Mouse (Mus musculus) forebrain, embryonic 13.5 days (tissue): ENCODE results near the gene Kl. TPM values are rescaled to one million over a fixed set of nuclear protein-coding genes. Genes with fewer than 3 reads are reported as not detected.

ENCODE experiments used
- ATAC-seq: fragments of 200-750 bp; cut with Nextera tagmentation; 2 replicates; pipeline ENCODE4 v1.8.0; 2017
- H3K27ac ChIP-seq: fragments of 300-500 bp; sonication (generic); 2 replicates; pipeline ENCODE4 v1.5.1; 2015; ENCODE audit warnings: inconsistent platforms, mild to moderate bottlenecking, moderate library complexity
- H3K27me3 ChIP-seq: fragments of 300-500 bp; sonication (generic); 2 replicates; pipeline ENCODE4 v1.6.1; 2015; ENCODE audit warnings: mild to moderate bottlenecking, inconsistent platforms
- H3K36me3 ChIP-seq: fragments of 300-500 bp; sonication (generic); 2 replicates; pipeline ENCODE4 v1.6.1; 2015; ENCODE audit warnings: mild to moderate bottlenecking, inconsistent platforms; ENCODE audit not compliant: poor library complexity, severe bottlenecking
- H3K4me1 ChIP-seq: fragments of 300-500 bp; sonication (generic); 2 replicates; pipeline ENCODE4 v1.6.1; 2015; ENCODE audit warnings: inconsistent platforms
- H3K4me2 ChIP-seq: fragments of 300-500 bp; sonication (generic); 2 replicates; pipeline ENCODE4 v1.6.1; 2015; ENCODE audit warnings: inconsistent platforms, mild to moderate bottlenecking, moderate library complexity
- H3K4me3 ChIP-seq: fragments of 300-500 bp; sonication (generic); 2 replicates; pipeline ENCODE4 v1.5.1; 2015; ENCODE audit warnings: mild to moderate bottlenecking, inconsistent platforms
- H3K9ac ChIP-seq: fragments of 300-500 bp; sonication (generic); 2 replicates; pipeline ENCODE4 v1.6.1; 2015; ENCODE audit warnings: mild to moderate bottlenecking, inconsistent platforms
- H3K9me3 ChIP-seq: fragments of 300-500 bp; sonication (generic); replicated peaks from 2 replicates; pipeline ENCODE4 v1.6.1; 2016; ENCODE audit warnings: inconsistent platforms
- whole genome bisulfite sequencing: fragments of 180-500 bp; shearing (Covaris S2); methylation state at CpG from one replicate; pipeline ENCODE4 v1.1.7; 2015; 5-methylcytosine and 5-hydroxymethylcytosine counted together
- polyA plus RNA-seq: library from polyadenylated mRNA; unstranded; fragments of >200 nt; fragmentation: Nextera tagmentation; extraction: Ambion mirVana; gene quantifications from 2 replicates; pipeline ENCODE4 v1.2.1, GENCODE M21; 2015

Gene Kl
- polyA plus RNA-seq, 1 experiment from 2014 or later = 0.18 TPM

DNA sequence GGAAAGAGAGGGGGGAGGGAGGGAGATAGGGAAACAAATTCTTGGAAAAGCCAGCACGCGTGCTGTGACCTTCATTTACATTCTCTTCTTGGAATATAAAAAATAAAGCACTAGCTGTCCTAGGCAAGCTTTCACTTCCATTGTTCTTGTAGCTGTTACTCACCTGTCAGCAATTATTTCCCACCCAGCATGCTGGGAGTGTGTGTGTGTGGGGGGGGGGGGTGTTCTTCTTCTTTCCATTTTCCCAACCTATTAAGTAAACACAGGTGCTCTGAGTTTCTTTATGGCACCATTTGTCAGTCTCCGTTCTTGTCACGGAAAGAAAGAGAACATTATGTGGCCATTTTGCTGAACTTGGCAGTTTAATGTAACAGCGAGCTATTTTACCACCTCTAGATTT is 66.6 kb downstream of the Kl start:
- no peaks in the 10 kb centered on the region for H3K27me3 ChIP-seq
- no peaks in the 10 kb centered on the region for H3K9me3 ChIP-seq
- H3K9ac ChIP-seq = no peak overlapping the region
- no peak for ATAC-seq
- no peaks in the 10 kb centered on the region for H3K36me3 ChIP-seq
- H3K4me3 ChIP-seq = no peak overlapping the region
- no peak overlapping the region for H3K27ac ChIP-seq
- peaks cover 22% of the 10 kb centered on the region for H3K4me1 ChIP-seq
- WGBS = 73% methylated on average over 5 of the region's 5 CpGs
- H3K4me2 ChIP-seq = no peak overlapping the region

DNA sequence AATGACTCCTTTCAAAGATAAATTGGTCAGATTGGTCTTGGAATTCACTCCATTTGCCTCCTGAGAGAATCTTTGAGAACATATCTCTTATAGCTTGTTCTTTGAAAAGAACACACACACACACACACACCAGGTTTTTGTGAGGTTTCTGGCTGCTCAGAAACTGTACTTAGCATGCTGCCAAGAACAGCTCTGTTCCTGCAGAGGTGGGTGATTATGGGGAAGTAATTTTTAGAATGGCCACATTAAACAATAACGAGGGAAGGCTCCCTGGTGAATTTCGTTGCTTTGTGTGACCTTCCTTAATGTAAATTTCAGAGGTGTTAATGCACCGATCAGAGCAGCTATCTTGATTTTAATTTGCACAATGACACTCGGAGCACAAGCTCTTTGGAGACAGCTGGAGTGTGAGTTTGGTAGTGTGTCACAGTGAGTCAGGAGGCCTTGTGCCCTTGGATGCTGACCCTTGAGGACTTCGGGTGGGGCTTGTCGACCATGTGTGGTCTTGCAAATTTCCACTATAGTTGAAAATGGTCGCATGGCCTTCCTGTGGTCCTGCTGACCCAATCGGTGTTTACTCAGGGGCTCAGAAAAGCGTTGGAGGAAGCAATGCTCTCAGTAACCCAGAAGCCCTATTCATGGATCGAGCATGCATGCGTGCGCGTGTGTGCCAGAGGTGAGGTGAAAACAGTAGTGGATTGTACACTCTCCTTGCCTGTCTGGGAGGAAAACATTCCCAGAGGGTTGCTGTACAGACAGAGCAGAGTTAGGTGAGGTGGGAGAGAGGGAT is 67.8 kb downstream of the Kl start:
- H3K4me1 ChIP-seq = peaks cover 23% of the 10 kb centered on the region
- no peak overlapping the region for H3K4me2 ChIP-seq
- no peak for ATAC-seq
- 66% methylated on average over 13 of the region's 13 CpGs for whole genome bisulfite sequencing
- no peak overlapping the region for H3K4me3 ChIP-seq
- no peak overlapping the region for H3K9ac ChIP-seq
- H3K9me3 ChIP-seq = no peaks in the 10 kb centered on the region
- H3K27ac ChIP-seq = 0 out of 2 replicates have a peak overlapping the region, but pooled peaks have one; percentile 21
- H3K36me3 ChIP-seq = no peaks in the 10 kb centered on the region
- H3K27me3 ChIP-seq = no peaks in the 10 kb centered on the region

DNA sequence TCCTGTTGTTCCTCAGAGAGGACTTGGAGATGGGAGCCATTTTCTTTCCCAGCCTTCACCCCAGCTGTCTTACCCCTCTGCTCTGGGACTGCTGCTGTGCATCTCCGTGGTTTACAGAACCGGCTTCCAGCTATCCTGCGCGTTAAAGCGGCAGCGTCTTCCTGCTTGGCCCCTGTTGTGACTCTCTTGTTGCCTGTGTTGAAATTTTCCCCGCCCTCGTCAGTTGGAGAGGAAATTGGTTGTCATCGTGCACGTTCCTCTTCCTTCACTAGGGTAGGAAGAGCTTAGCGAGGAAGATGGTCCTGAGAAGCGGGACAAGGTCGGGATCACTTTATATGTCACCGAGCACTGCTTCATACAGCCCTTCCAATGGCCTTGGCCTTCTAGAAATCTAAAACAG is 68.4 kb downstream of the Kl start:
- Histone ChIP-seq H3K27me3 (no peaks in the 10 kb centered on the region), H3K4me1 (peaks cover 23% of the 10 kb centered on the region), H3K36me3 (no peaks in the 10 kb centered on the region), H3K4me3 (no peak overlapping the region), H3K4me2 (no peak overlapping the region), H3K27ac (peak overlapping the region; percentile 21; the same call in 1 of the 2 replicates), H3K9me3 (no peaks in the 10 kb centered on the region), H3K9ac (no peak overlapping the region)
- 87% methylated on average over 14 of the region's 14 CpGs for WGBS
- no peak for ATAC-seq

DNA sequence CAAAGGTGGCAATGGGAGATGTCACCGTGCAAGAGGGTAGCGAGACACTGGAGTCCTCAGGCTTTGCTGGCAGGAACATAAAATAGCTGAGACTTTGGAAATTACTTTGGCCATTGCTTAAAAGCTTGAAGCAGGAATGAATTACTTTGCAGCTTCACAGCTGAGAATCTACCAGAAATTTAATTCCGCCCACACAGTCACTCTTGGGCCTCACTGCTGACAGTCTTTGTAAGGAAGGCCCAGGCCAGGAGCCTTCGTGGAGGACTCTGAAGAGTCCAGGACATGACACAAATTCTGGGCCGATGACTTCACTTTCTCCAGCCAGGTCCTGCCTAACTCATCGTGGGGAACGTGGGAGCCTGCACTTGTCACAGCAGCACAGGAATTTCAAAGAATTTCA is 69.6 kb downstream of the Kl start:
- Histone ChIP-seq H3K9me3 (no peaks in the 10 kb centered on the region), H3K4me1 (peaks cover 30% of the 10 kb centered on the region), H3K36me3 (no peaks in the 10 kb centered on the region), H3K27ac (no peak overlapping the region), H3K4me2 (no peak overlapping the region), H3K27me3 (no peaks in the 10 kb centered on the region), H3K4me3 (no peak overlapping the region), H3K9ac (no peak overlapping the region)
- WGBS = 87% methylated on average over 7 of the region's 7 CpGs
- ATAC-seq = no peak

DNA sequence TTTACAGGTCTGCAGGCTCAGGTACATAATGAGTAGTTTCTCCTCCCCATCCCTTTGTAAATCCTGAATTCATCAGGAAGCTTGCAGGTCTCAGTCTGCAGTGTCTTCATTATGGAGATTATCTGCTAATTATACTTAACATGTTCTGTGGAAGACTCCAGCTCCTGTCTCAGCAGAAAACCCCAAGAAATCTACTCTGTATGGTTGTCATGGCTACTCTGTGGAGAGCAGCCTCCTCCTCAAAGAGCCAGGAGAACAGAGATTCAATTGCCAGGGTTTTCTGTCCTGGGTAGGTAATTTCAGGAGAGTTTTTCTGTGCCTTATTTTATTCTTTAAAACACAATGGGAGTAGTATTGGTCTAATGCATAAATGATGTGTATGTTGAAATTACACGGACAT is 70.5 kb downstream of the Kl start:
- Histone ChIP-seq H3K27me3 (no peaks in the 10 kb centered on the region), H3K4me1 (peaks cover 39% of the 10 kb centered on the region), H3K27ac (no peak overlapping the region), H3K36me3 (no peaks in the 10 kb centered on the region), H3K9me3 (no peaks in the 10 kb centered on the region), H3K9ac (no peak overlapping the region), H3K4me3 (no peak overlapping the region), H3K4me2 (0 out of 2 replicates have a peak overlapping the region, but pooled peaks have one; percentile 12)
- ATAC-seq = no peak
- 5% methylated on average over 1 of the region's 1 CpGs for WGBS

DNA sequence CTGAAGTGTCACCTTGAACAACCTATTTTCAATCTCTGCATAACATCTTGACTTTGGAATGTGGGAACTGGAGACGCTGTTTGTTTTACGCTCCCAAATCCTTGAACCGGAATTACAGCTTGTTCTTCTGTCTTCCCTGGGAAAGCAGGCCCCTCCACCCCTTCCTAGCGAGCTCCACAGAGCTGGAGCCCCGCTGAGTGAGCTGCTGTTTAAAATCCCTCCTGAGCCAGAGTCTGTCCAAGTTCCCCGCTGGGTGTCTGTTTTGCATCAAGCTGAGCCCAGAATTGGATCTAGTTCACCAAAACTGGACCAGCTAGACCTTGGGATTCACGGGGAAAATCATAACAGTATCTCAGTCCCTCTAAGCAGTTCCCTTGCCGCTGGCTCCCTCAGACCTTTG is 71.1 kb downstream of the Kl start:
- WGBS = 7% methylated on average over 8 of the region's 8 CpGs
- no peak for ATAC-seq
- peak overlapping the region; percentile 12; the same call in 1 of the 2 replicates for H3K4me2 ChIP-seq

DNA sequence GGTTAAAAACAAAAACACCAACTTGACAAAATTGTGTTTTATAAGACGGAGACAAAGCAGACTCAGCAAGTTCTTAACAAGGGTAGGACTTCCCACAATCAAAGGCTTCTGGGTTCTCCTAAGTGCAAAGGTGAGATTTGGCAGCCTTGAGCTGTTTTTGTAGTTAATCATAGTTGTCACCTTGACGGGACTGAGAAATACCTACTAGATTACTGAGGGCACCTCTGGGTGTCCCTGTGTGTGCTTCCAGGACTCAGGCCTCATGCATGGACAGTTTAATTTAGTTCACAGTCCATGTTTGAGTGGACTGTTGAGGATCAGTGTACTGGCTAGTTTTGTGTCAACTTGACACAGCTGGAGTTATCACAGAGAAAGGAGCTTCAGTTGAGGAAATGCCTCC is 72.1 kb downstream of the Kl start:
- Histone ChIP-seq H3K4me1 (peaks cover 43% of the 10 kb centered on the region), H3K36me3 (no peaks in the 10 kb centered on the region), H3K4me2 (no peak overlapping the region), H3K27ac (no peak overlapping the region), H3K27me3 (no peaks in the 10 kb centered on the region), H3K9ac (no peak overlapping the region), H3K9me3 (no peaks in the 10 kb centered on the region), H3K4me3 (no peak overlapping the region)
- WGBS = 84% methylated on average over 2 of the region's 2 CpGs
- ATAC-seq = no peak

More for the DNA sequence above, 71.1 kb downstream of the Kl start:
- Histone ChIP-seq H3K4me3 (no peak overlapping the region), H3K9ac (no peak overlapping the region), H3K27ac (0 out of 2 replicates have a peak overlapping the region, but pooled peaks have one; percentile 14), H3K9me3 (no peaks in the 10 kb centered on the region), H3K36me3 (no peaks in the 10 kb centered on the region), H3K27me3 (no peaks in the 10 kb centered on the region), H3K4me1 (peaks cover 43% of the 10 kb centered on the region)

DNA sequence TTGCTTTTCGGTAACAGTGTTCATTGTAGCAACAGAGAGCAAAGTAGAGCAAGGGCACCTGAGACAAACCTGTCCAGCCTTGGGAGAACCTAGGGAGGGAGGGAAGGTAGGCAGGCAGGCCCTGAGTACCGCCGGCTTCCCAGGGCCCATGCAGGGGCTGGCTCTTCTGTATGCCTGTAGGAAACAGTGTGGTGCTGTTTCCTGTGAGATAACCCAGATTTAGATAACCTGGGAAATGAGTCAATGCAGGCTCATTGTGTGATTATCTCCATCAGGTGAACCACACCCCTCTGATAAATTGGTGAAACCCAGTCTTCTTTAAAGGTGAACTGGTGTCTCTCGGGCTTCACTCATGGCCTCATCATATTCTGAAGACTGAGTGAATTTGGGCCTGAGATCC is 73.7 kb downstream of the Kl start:
- 94% methylated on average over 4 of the region's 4 CpGs for WGBS
- Histone ChIP-seq H3K4me1 (peaks cover 36% of the 10 kb centered on the region), H3K4me2 (no peak overlapping the region), H3K4me3 (no peak overlapping the region), H3K36me3 (no peaks in the 10 kb centered on the region), H3K9me3 (no peaks in the 10 kb centered on the region), H3K9ac (no peak overlapping the region), H3K27me3 (no peaks in the 10 kb centered on the region), H3K27ac (no peak overlapping the region; the same call in 1 of the 2 replicates)
- ATAC-seq = no peak

DNA sequence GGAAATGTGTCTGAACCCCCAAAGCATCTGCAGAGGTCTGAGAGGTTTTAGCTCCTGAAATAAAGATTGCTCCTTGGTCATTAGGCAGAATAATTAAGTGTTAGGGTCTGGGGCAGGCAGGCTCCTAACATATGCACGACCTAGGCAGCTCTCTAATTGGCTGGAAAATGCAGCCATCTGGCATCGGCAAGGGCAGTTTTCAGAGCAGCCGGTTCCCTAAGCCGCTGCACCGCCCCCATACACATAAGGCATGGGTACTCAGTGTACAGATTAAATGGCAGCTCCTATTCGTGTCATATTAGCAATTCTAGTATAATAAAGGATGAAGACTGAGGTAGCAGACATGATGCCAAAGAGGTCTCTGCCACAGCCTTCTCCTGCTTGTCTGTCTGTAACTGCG is 74.8 kb downstream of the Kl start:
- ATAC-seq = peak; percentile 90
- 20% methylated on average over 7 of the region's 7 CpGs for WGBS
- Histone ChIP-seq H3K4me1 (peaks cover 36% of the 10 kb centered on the region), H3K27ac (peak overlapping the region; percentile 80), H3K9me3 (no peaks in the 10 kb centered on the region), H3K27me3 (no peaks in the 10 kb centered on the region), H3K4me2 (no peak overlapping the region), H3K36me3 (no peaks in the 10 kb centered on the region), H3K9ac (no peak overlapping the region), H3K4me3 (no peak overlapping the region)

DNA sequence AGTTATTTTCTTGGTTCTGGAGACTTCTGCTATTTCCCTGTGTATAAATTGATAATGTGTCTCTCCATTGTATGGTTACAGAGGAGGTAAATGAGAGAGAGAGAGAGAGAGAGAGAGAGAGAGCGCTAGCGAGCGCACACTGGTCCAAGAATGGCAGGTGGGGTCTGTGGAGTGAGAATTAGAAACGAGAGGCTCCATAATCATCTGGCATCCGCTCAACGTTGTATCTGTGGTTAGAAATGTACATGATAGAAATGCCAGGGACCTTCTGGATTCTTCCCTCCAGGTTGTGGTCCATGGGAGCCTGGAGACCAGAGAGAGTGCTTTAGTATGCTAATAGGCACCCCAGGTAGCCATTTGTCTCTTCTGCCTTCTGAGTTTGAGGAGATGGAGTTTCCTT is 76.5 kb downstream of the Kl start:
- Histone ChIP-seq H3K27ac (0 out of 2 replicates have a peak overlapping the region, but pooled peaks have one; percentile 48), H3K9ac (no peak overlapping the region), H3K9me3 (no peaks in the 10 kb centered on the region), H3K4me3 (no peak overlapping the region), H3K4me2 (no peak overlapping the region), H3K36me3 (no peaks in the 10 kb centered on the region), H3K4me1 (peaks cover 21% of the 10 kb centered on the region), H3K27me3 (no peaks in the 10 kb centered on the region)
- 56% methylated on average over 6 of the region's 6 CpGs for WGBS
- ATAC-seq = peak; percentile 31; the same call in 1 of the 2 replicates

DNA sequence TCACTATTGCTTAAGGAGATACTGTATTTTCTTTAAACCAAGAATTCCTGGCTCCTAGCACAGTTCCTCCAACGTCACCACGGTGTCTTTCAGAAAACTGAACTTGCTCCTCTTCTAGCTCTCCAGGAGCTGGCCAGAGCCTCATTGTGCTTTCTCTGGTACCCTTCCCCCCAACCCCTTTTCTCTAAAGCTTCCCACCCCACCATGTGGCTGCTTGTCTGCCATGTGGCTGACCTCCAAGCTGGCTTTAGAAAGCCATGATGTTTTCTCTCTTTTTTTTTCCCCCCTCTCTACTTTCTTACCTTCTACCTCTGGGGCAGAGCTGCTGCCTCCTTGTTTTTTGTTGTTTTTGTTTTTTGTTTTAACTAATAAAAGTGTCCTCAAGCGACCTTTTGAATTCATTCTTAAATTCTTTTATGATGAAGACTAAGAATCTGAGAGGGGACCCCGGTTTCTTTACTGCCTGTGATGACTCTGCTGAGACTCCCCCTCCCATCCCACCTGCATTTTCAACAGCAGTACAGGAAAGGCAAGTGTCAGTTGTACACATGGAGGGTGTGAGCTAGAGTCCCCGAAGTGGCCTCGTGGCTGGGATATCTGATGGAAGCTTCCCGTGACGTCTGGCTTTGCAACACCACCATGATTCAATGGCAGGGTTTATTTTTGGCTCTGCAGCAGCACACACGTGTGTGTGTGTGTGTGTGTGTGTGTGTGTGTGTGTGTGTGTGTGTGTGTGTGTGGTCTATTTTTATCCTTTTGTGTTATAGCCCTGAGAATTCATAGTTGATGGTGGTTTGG is 82.5 kb downstream of the Kl start:
- Histone ChIP-seq H3K4me2 (no peak overlapping the region), H3K9me3 (no peaks in the 10 kb centered on the region), H3K27me3 (no peaks in the 10 kb centered on the region), H3K36me3 (no peaks in the 10 kb centered on the region), H3K4me3 (no peak overlapping the region), H3K9ac (no peak overlapping the region), H3K27ac (no peak overlapping the region), H3K4me1 (no peaks in the 10 kb centered on the region)
- WGBS = 65% methylated on average over 9 of the region's 9 CpGs
- no peak for ATAC-seq

DNA sequence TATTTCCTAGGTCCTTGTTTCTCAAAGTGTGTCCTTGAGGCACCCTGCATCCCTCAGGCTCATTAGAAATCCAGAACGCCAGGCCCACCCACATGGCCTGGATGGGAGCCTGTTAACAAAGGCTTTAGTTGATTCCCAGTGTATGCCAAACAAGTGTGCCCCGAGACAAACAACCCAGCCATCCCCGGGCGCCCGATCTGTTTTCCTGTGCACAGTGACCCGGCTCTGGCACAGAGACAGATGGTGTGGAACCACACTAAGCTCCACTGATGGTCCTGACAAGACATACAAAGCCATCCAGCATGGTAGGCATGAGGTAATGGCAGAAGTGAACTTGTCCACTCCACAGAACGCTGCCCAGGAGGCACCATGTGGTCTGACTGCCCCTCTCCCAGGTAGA is 85.5 kb downstream of the Kl start:
- no peaks in the 10 kb centered on the region for H3K4me1 ChIP-seq
- no peaks in the 10 kb centered on the region for H3K36me3 ChIP-seq
- no peak overlapping the region for H3K4me2 ChIP-seq
- no peak overlapping the region for H3K27ac ChIP-seq
- no peak overlapping the region for H3K9ac ChIP-seq
- ATAC-seq = peak; percentile 24; the same call in 1 of the 2 replicates
- H3K27me3 ChIP-seq = no peaks in the 10 kb centered on the region
- no peaks in the 10 kb centered on the region for H3K9me3 ChIP-seq
- H3K4me3 ChIP-seq = no peak overlapping the region
- WGBS = 72% methylated on average over 7 of the region's 7 CpGs
